Mouse (Mus musculus) midbrain, embryonic 10.5 days (tissue): ENCODE results near the gene Clrn3. TPM values are rescaled to one million over a fixed set of nuclear protein-coding genes. Genes with fewer than 3 reads are reported as not detected.

Source experiments
- DNase-seq: peaks from one replicate; pipeline ENCODE4 v3.0.0-alpha.2; 2017; ENCODE audit warnings: low spot score
- H3K27ac ChIP-seq: fragments of 300-500 bp; sonication (generic); replicated peaks from 2 replicates; pipeline ENCODE4 v1.5.1; 2016; ENCODE audit warnings: mild to moderate bottlenecking
- H3K27me3 ChIP-seq: fragments of 300-500 bp; sonication (generic); 2 replicates; pipeline ENCODE4 v1.6.1; 2016; ENCODE audit warnings: low read depth, mild to moderate bottlenecking; ENCODE audit not compliant: poor library complexity, severe bottlenecking
- H3K36me3 ChIP-seq: fragments of 300-500 bp; sonication (generic); 2 replicates; pipeline ENCODE4 v1.6.1; 2016; ENCODE audit warnings: mild to moderate bottlenecking, moderate library complexity
- H3K4me1 ChIP-seq: fragments of 300-500 bp; sonication (generic); 2 replicates; pipeline ENCODE4 v1.6.1; 2016
- H3K4me3 ChIP-seq: fragments of 300-500 bp; sonication (generic); 2 replicates; pipeline ENCODE4 v1.5.1; 2016; ENCODE audit warnings: mild to moderate bottlenecking, moderate library complexity
- H3K9me3 ChIP-seq: fragments of 300-500 bp; sonication (generic); replicated peaks from 2 replicates; pipeline ENCODE4 v1.6.1; 2016; ENCODE audit warnings: mild to moderate bottlenecking
- WGBS: fragments of 180-500 bp; shearing (Covaris S2); methylation state at CpG from one replicate; pipeline ENCODE4 v1.1.7; 2016; 5-methylcytosine and 5-hydroxymethylcytosine counted together
- microRNA counts: library from miRNA; unstranded; fragments of <30 nt; microRNA quantifications from one replicate; lab custom pipeline; 2017
- microRNA-seq: library from miRNA; unstranded; fragments of <30 nt; microRNA quantifications from one replicate; pipeline ENCODE4, GENCODE M21; 2017
- polyA plus RNA-seq: library from polyadenylated mRNA; unstranded; fragments of >200 nt; fragmentation: Nextera tagmentation; extraction: Ambion mirVana; gene quantifications from 2 replicates; pipeline ENCODE4 v1.2.1, GENCODE M21; 2016

Gene Clrn3
- polyA plus RNA-seq, 1 experiment from 2014 or later = not detected

- Histone ChIP-seq H3K4me1 (peaks cover 28% of the 10 kb centered on the region), H3K9me3 (no peaks in the 10 kb centered on the region), H3K36me3 (no peaks in the 10 kb centered on the region), H3K4me3 (no peak overlapping the region), H3K27ac (no peak overlapping the region), H3K27me3 (peaks cover 89% of the 10 kb centered on the region)
- WGBS = 74% methylated on average over 6 of the region's 6 CpGs
- DNase-seq = no peak
Observed at GRCm38 (mm10) chr7:135479912-135480311, 48.5 kb downstream of the Clrn3 start.

- H3K4me1 ChIP-seq = peaks cover 23% of the 10 kb centered on the region
- H3K4me3 ChIP-seq = no peak overlapping the region
- no peak for DNase-seq
- 54% methylated on average over 10 of the region's 10 CpGs for WGBS
- H3K27ac ChIP-seq = no peak overlapping the region
- H3K27me3 ChIP-seq = peaks cover 84% of the 10 kb centered on the region
- H3K36me3 ChIP-seq = no peaks in the 10 kb centered on the region
- H3K9me3 ChIP-seq = no peaks in the 10 kb centered on the region
Observed at GRCm38 (mm10) chr7:135479322-135479880, 49.1 kb downstream of the Clrn3 start.

- WGBS = 58% methylated on average over 5 of the region's 5 CpGs
- H3K27me3 ChIP-seq = peaks cover 63% of the 10 kb centered on the region
- H3K9me3 ChIP-seq = no peaks in the 10 kb centered on the region
- H3K4me1 ChIP-seq = peaks cover 15% of the 10 kb centered on the region
- no peak overlapping the region for H3K27ac ChIP-seq
- no peak overlapping the region for H3K4me3 ChIP-seq
- H3K36me3 ChIP-seq = no peaks in the 10 kb centered on the region
- no peak for DNase-seq
Observed at GRCm38 (mm10) chr7:135477256-135477655, 51.2 kb downstream of the Clrn3 start.

GRCm38 (mm10) chr7:135475981-135476380, 52.5 kb downstream of the Clrn3 start:
- peaks cover 51% of the 10 kb centered on the region for H3K27me3 ChIP-seq
- no peak overlapping the region for H3K27ac ChIP-seq
- H3K4me1 ChIP-seq = peaks cover 15% of the 10 kb centered on the region
- no peak for DNase-seq
- no peaks in the 10 kb centered on the region for H3K9me3 ChIP-seq
- H3K36me3 ChIP-seq = no peaks in the 10 kb centered on the region
- H3K4me3 ChIP-seq = no peak overlapping the region
- 59% methylated on average over 8 of the region's 8 CpGs for WGBS

GRCm38 (mm10) chr7:135470319-135470718, 58.1 kb downstream of the Clrn3 start:
- WGBS = 91% methylated on average over 5 of the region's 5 CpGs
- Histone ChIP-seq H3K4me3 (no peak overlapping the region), H3K27me3 (peaks cover 30% of the 10 kb centered on the region), H3K27ac (no peak overlapping the region), H3K9me3 (no peaks in the 10 kb centered on the region), H3K36me3 (no peaks in the 10 kb centered on the region), H3K4me1 (peaks cover 14% of the 10 kb centered on the region)
- DNase-seq = no peak

GRCm38 (mm10) chr7:135468631-135469030, 59.8 kb downstream of the Clrn3 start:
- H3K36me3 ChIP-seq = no peaks in the 10 kb centered on the region
- H3K27me3 ChIP-seq = peaks cover 37% of the 10 kb centered on the region
- no peak overlapping the region for H3K4me3 ChIP-seq
- WGBS = 52% methylated on average over 7 of the region's 7 CpGs
- DNase-seq = peak; percentile 33
- no peak overlapping the region for H3K27ac ChIP-seq
- H3K4me1 ChIP-seq = peaks cover 18% of the 10 kb centered on the region
- no peaks in the 10 kb centered on the region for H3K9me3 ChIP-seq

GRCm38 (mm10) chr7:135465293-135465692, 63.2 kb downstream of the Clrn3 start:
- peak overlapping the region; percentile 39 for H3K4me3 ChIP-seq
- peak overlapping the region; percentile 70 for H3K27ac ChIP-seq
- H3K9me3 ChIP-seq = no peaks in the 10 kb centered on the region
- peaks cover 40% of the 10 kb centered on the region for H3K27me3 ChIP-seq
- DNase-seq = peak; percentile 33
- no peaks in the 10 kb centered on the region for H3K36me3 ChIP-seq
- H3K4me1 ChIP-seq = peaks cover 24% of the 10 kb centered on the region
- 13% methylated on average over 12 of the region's 12 CpGs for WGBS

GRCm38 (mm10) chr7:135464689-135465259, 63.7 kb downstream of the Clrn3 start:
- DNase-seq = peak; percentile 70
- H3K27ac ChIP-seq = peak overlapping the region; percentile 70; the same call in 1 of the 2 replicates
- WGBS = 57% methylated on average over 3 of the region's 3 CpGs

More at GRCm38 (mm10) chr7:135464689-135465259, 63.7 kb downstream of the Clrn3 start:
- Histone ChIP-seq H3K4me3 (peak overlapping the region; percentile 39; the same call in 1 of the 2 replicates), H3K27me3 (peaks cover 40% of the 10 kb centered on the region), H3K9me3 (no peaks in the 10 kb centered on the region), H3K36me3 (no peaks in the 10 kb centered on the region), H3K4me1 (peaks cover 26% of the 10 kb centered on the region)

MicroRNAs within 50 kb of the gene (microRNA counts, 519-probe panel; counts per million panel counts)
- not detected for microRNA mmu-miR-1962 (lab: Ali Mortazavi, UCI)

Small RNAs within 50 kb of the gene (microRNA-seq; reads per million reads assigned to microRNA genes)
- gene Mir1962 = not detected

Other genes starting within 250 kb of the Clrn3 start
- gene Foxi2, start 118.3 kb downstream of the Clrn3 start, polyA plus RNA-seq = 1.8 and 3.8 TPM in 2 replicates
- 0.56 and 0.68 TPM in 2 replicates for gene Ptpre, start 8.8 kb upstream of the Clrn3 start, polyA plus RNA-seq
- gene Mki67, start 187.7 kb upstream of the Clrn3 start, polyA plus RNA-seq = 43.3 and 47.1 TPM in 2 replicates